Mouse (Mus musculus) G1E (cell line): ENCODE data around the gene Gmppa. TPM values are rescaled to one million over a fixed set of nuclear protein-coding genes. Genes with fewer than 3 reads are reported as not detected.

ENCODE experiments used
- ATAC-seq: 2 replicates; pipeline ENCODE4 v1.8.0; 2016; ENCODE audit warnings: mild to moderate bottlenecking; ENCODE audit not compliant: insufficient number of reproducible peaks, poor library complexity, low FRiP score, severe bottlenecking; ENCODE audit errors: extremely low read depth
- DNase-seq: peaks from one replicate; pipeline ENCODE4 v3.0.0; 2012; ENCODE audit warnings: low spot score
- H3K27me3 ChIP-seq: 2 replicates; pipeline ENCODE4 v1.6.1; 2012; ENCODE audit warnings: mild to moderate bottlenecking, low read length, inconsistent platforms; ENCODE audit not compliant: insufficient read depth
- H3K36me3 ChIP-seq: replicated peaks from 2 replicates; pipeline ENCODE3; 2012; ENCODE audit warnings: mild to moderate bottlenecking, inconsistent platforms
- H3K4me1 ChIP-seq: 2 replicates; pipeline ENCODE4 v1.6.1; 2012; ENCODE audit warnings: low read depth, low read length, inconsistent platforms, mixed read lengths; ENCODE audit not compliant: insufficient read depth
- H3K4me3 ChIP-seq: 2 replicates; pipeline ENCODE4 v1.5.1; 2012; ENCODE audit warnings: low read depth, mild to moderate bottlenecking, inconsistent platforms, low read length, moderate library complexity, mixed read lengths
- H3K9me3 ChIP-seq: replicated peaks from 2 replicates; pipeline ENCODE4 v1.6.1; 2012; ENCODE audit warnings: inconsistent platforms
- CTCF ChIP-seq: IDR thresholded peaks from 2 replicates; pipeline ENCODE4 v1.5.1; 2012; ENCODE audit warnings: low read depth, low read length, inconsistent platforms, mixed read lengths
- GATA1 ChIP-seq: IDR thresholded peaks from 2 replicates; pipeline ENCODE4 v1.6.1; 2012; ENCODE audit warnings: borderline replicate concordance, low read length, inconsistent platforms, mixed read lengths
- GATA2 ChIP-seq: IDR thresholded peaks from 2 replicates; pipeline ENCODE4 v1.6.1; 2012; ENCODE audit warnings: low read depth, low read length, inconsistent platforms, borderline replicate concordance
- POLR2AphosphoS5 ChIP-seq: IDR thresholded peaks from 2 replicates; pipeline ENCODE4 v1.6.1; 2012; ENCODE audit warnings: low read depth, low read length, inconsistent platforms; ENCODE audit not compliant: insufficient replicate concordance
- TAL1 ChIP-seq: conservative IDR thresholded peaks from 2 replicates; pipeline ENCODE4 v1.6.1; 2012; ENCODE audit warnings: low read depth, low read length, inconsistent platforms, mixed read lengths
- polyA plus RNA-seq: library from polyadenylated mRNA; stranded (reverse); fragments of >175 nt; gene quantifications from 2 replicates; pipeline ENCODE4 v1.2.3, GENCODE M21; 2012
- total RNA-seq, 2 experiments: library from RNA; stranded (forward) in 1 of 2; stranded (reverse) in 1 of 2; fragments of 200-1000 nt in 1 of 2; fragments of >200 nt in 1 of 2; fragmentation: Nextera tagmentation in 1 of 2; gene quantifications; 2 replicates each; pipeline ENCODE4 v1.2.3; 2014 to 2017

Gene Gmppa
- total and polyA plus RNA-seq, 3 experiments, result 178 to 328 (median 182) TPM

DNA sequence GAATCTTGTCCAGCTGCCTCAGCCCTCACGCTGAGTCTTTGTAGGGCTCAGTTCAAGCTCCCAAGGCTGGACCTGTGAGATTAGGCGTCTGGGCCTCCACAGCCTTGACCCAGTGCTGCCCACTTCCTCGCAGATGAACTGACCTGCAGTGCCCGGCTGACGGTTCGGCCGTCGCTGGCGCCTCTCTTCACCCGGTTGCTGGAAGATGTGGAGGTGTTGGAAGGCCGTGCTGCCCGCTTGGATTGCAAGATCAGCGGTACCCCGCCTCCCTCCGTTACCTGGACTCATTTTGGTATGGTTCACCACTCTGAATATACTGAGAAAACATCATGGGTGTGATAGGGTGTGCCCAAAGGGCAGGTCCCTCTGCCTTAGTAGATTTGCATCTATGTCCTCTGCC, 29.6 kb upstream of the Gmppa start:
- TF ChIP-seq GATA1, result no peak
- TF ChIP-seq CTCF, result no peak
- no peak for TF ChIP-seq TAL1
- no peak for TF ChIP-seq GATA2
- no peak for TF ChIP-seq POLR2AphosphoS5
- H3K27me3 ChIP-seq, result peaks cover 74% of the 10 kb centered on the region
- no peak overlapping the region for H3K4me3 ChIP-seq
- no peaks in the 10 kb centered on the region for H3K36me3 ChIP-seq
- no peaks in the 10 kb centered on the region for H3K4me1 ChIP-seq
- DNase-seq, result no peak
- ATAC-seq, result no peak
- H3K9me3 ChIP-seq, result no peaks in the 10 kb centered on the region

DNA sequence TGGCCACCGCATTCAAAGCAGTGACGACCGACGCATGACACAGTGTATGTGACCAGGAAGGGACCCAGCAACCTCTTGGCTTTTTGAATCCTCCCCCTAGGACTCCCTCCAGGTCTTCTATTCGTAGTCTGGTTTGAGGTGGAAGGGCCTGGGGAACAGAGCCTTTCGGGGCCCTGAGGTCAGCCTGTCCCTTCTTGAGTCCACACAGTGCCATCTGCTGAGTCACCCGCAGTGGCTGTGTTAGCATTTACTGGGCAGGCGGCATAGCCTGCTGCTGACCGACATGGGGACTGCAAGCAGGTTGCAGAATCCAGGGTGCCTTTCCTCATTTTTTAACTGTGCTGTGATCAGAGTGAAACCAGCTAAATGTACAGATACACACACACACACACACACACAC, 28.7 kb upstream of the Gmppa start:
- ATAC-seq, result no peak
- Histone ChIP-seq H3K4me3 (no peak overlapping the region), H3K27me3 (peaks cover 70% of the 10 kb centered on the region), H3K4me1 (no peaks in the 10 kb centered on the region), H3K9me3 (no peaks in the 10 kb centered on the region), H3K36me3 (no peaks in the 10 kb centered on the region)
- no peak for TF ChIP-seq GATA2
- TF ChIP-seq POLR2AphosphoS5, result no peak
- TF ChIP-seq GATA1, result no peak
- TF ChIP-seq TAL1, result no peak
- no peak for TF ChIP-seq CTCF
- DNase-seq, result no peak

DNA sequence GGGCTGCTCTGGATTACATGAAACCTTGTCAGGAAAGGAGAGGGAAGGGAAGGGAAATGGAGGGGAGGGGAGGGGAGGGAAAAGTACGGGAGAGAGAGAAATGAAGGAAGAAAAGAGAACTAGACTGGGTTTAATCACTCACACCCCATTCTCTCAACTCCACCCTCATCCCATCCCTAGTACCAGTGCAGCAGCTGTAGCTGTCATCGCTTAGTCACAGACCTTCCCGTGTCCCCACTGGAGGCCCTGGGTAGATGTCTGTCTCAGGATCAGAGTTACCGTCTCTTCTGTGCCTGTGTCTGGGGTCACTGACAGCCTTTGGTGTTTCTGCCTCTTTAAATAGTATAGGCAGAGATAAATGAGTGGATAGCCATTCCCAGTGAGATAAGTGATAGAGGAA, 27.5 kb upstream of the Gmppa start:
- DNase-seq (no peak), ATAC-seq (no peak)
- no peak overlapping the region for H3K4me3 ChIP-seq
- no peaks in the 10 kb centered on the region for H3K36me3 ChIP-seq
- TF ChIP-seq CTCF (no peak), POLR2AphosphoS5 (no peak), GATA1 (no peak), TAL1 (no peak), GATA2 (no peak)
- H3K27me3 ChIP-seq, result peaks cover 63% of the 10 kb centered on the region
- no peaks in the 10 kb centered on the region for H3K9me3 ChIP-seq
- no peaks in the 10 kb centered on the region for H3K4me1 ChIP-seq

DNA sequence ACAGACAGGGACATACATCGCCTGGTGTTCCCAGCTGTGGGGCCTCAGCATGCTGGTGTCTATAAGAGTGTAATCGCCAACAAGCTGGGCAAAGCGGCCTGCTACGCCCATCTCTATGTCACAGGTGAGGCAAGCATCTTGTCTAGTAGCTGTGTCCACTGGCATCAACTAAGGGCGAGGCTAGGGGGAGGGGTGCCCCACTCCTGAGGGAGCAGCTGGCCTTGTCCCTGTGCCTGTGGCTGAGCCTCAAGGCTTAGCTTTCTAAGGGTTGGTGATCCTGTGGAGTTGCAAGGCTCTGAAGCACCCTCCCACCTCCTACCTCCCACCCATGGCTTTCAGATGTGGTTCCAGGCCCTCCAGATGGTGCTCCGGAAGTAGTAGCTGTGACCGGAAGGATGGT, 25.8 kb upstream of the Gmppa start:
- DNase-seq, result no peak
- H3K36me3 ChIP-seq, result no peaks in the 10 kb centered on the region
- no peaks in the 10 kb centered on the region for H3K9me3 ChIP-seq
- no peak for ATAC-seq
- no peak overlapping the region for H3K4me3 ChIP-seq
- H3K27me3 ChIP-seq, result peaks cover 60% of the 10 kb centered on the region
- TF ChIP-seq TAL1 (no peak), GATA1 (no peak), GATA2 (no peak), POLR2AphosphoS5 (no peak), CTCF (no peak)
- H3K4me1 ChIP-seq, result 0 out of 2 replicates have a peak, but pooled peaks cover 5% of the 10 kb centered on the region

DNA sequence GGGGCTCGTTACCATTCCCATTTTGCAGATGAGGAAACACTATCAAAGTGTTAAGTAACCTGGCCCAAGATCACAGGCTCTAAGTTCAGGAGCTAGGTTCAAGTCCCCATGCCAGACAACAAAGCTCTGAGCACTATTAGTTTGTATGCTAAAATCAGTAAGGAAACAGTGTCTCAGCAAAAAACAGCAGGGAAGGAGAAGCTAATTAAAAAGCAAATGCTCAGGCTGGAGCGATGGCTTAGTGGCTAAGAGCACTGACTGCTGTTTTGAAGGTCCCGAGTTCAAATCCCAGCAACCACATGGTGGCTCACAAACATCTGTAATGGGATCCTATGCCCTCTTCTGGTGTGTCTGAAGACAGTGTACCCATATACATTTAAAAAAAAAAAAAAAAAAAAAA, 23.5 kb upstream of the Gmppa start:
- DNase-seq (no peak), ATAC-seq (no peak)
- Histone ChIP-seq H3K4me3 (no peak overlapping the region), H3K27me3 (peaks cover 55% of the 10 kb centered on the region), H3K4me1 (0 out of 2 replicates have a peak, but pooled peaks cover 5% of the 10 kb centered on the region), H3K36me3 (no peaks in the 10 kb centered on the region), H3K9me3 (no peaks in the 10 kb centered on the region)
- TF ChIP-seq TAL1 (no peak), GATA1 (no peak), POLR2AphosphoS5 (no peak), CTCF (no peak), GATA2 (no peak)

DNA sequence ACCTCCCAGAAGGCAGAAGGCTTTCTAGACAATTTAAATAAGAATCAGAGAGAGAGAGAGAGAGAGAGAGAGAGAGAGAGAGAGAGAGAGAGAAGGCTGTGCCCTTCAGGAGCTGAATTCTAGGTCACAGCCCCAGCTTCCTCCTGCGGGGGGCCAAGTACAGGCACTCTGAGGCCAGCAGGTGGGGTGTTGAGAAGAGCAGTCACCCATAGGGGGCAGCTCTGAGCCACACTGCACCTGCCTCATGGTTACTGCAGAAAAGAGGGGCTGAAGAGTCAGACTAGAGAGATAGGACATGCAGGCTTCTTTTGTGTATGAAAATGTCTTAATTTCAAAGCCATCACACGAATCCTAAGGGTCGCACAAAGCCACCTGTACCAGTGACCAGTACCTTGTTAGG, 22.0 kb upstream of the Gmppa start:
- DNase-seq (peak; percentile 66), ATAC-seq (no peak)
- H3K4me3 ChIP-seq, result no peak overlapping the region
- H3K27me3 ChIP-seq, result peaks cover 62% of the 10 kb centered on the region
- H3K36me3 ChIP-seq, result no peaks in the 10 kb centered on the region
- H3K9me3 ChIP-seq, result no peaks in the 10 kb centered on the region
- 0 out of 2 replicates have a peak, but pooled peaks cover 5% of the 10 kb centered on the region for H3K4me1 ChIP-seq
- peak; percentile 65 for TF ChIP-seq CTCF
- TF ChIP-seq GATA1, result no peak

DNA sequence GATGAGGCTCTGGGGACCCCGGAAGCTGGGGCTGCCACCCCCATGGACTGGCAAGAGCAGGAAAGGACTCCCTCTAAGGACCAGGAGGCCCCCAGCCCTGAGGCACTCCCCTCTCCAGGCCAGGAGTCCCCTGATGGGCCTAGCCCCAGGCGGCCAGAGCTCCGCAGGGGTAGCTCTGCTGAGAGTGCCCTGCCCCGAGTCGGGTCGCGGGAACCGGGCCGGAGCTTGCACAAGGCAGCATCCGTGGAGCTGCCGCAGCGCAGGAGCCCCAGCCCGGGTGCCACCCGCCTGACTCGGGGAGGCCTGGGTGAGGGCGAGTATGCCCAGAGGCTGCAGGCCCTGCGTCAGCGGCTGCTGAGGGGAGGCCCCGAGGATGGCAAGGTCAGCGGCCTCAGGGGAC, 13.9 kb upstream of the Gmppa start:
- no peak for DNase-seq
- peaks cover 60% of the 10 kb centered on the region for H3K27me3 ChIP-seq
- no peaks in the 10 kb centered on the region for H3K36me3 ChIP-seq
- H3K4me3 ChIP-seq, result no peak overlapping the region
- TF ChIP-seq POLR2AphosphoS5 (no peak), GATA2 (no peak), CTCF (no peak), GATA1 (no peak), TAL1 (no peak)
- H3K4me1 ChIP-seq, result peaks cover 10% of the 10 kb centered on the region
- H3K9me3 ChIP-seq, result no peaks in the 10 kb centered on the region
- ATAC-seq, result no peak
